Mouse (Mus musculus): Measurements from ENCODE around the gene Atp5s. TPM values are rescaled to one million over a fixed set of nuclear protein-coding genes. Genes with fewer than 3 reads are reported as not detected.

Atp5s gene
- polyA plus RNA-seq, 1 experiment from 2014 or later, result 21.2 TPM

- no peaks in the 10 kb centered on the region for H3K9me3 ChIP-seq
- 37% methylated on average over 10 of the region's 10 CpGs for WGBS
- no peaks in the 10 kb centered on the region for H3K36me3 ChIP-seq
- H3K27me3 ChIP-seq (ENCODE audit: insufficient read depth, poor library complexity, severe bottlenecking), result no peaks in the 10 kb centered on the region
- H3K27ac ChIP-seq, result peak overlapping the region; percentile 64
- H3K4me3 ChIP-seq, result peak overlapping the region; percentile 24
- peak; percentile 52 for DNase-seq (ENCODE audit: low spot score)
- H3K4me1 ChIP-seq (replicated peaks), result peaks cover 11% of the 10 kb centered on the region; the same call in 1 of the 2 replicates
These were observed 27.2 kb downstream of the Atp5s start for GRCm38 (mm10) chr12:69751864-69752341.

GRCm38 (mm10) chr12:69753936-69754335 lies 29.2 kb downstream of the Atp5s start:
- Histone ChIP-seq H3K4me1 (replicated peaks) (peaks cover 25% of the 10 kb centered on the region), H3K4me3 (no peak overlapping the region), H3K27ac (peak overlapping the region; percentile 40; the same call in 1 of the 2 replicates), H3K36me3 (no peaks in the 10 kb centered on the region), H3K9me3 (no peaks in the 10 kb centered on the region), H3K27me3 (ENCODE audit: insufficient read depth, poor library complexity, severe bottlenecking) (no peaks in the 10 kb centered on the region)
- 85% methylated on average over 5 of the region's 5 CpGs for WGBS
- no peak for DNase-seq (ENCODE audit: low spot score)

- Histone ChIP-seq H3K27me3 (ENCODE audit: insufficient read depth, poor library complexity, severe bottlenecking) (no peaks in the 10 kb centered on the region), H3K27ac (no peak overlapping the region), H3K36me3 (no peaks in the 10 kb centered on the region), H3K4me3 (no peak overlapping the region), H3K4me1 (replicated peaks) (peaks cover 31% of the 10 kb centered on the region), H3K9me3 (no peaks in the 10 kb centered on the region)
- no peak for DNase-seq (ENCODE audit: low spot score)
- WGBS, result 80% methylated on average over 5 of the region's 5 CpGs
These were observed 31.3 kb downstream of the Atp5s start for GRCm38 (mm10) chr12:69756015-69756414.

GRCm38 (mm10) chr12:69757418-69758141 lies 32.8 kb downstream of the Atp5s start:
- H3K4me1 ChIP-seq (replicated peaks), result peaks cover 20% of the 10 kb centered on the region
- peak overlapping the region; percentile 65 for H3K27ac ChIP-seq
- no peaks in the 10 kb centered on the region for H3K9me3 ChIP-seq
- peak overlapping the region; percentile 44 for H3K4me3 ChIP-seq
- H3K36me3 ChIP-seq, result no peaks in the 10 kb centered on the region
- WGBS, result 16% methylated on average over 22 of the region's 22 CpGs
- no peaks in the 10 kb centered on the region for H3K27me3 ChIP-seq (ENCODE audit: insufficient read depth, poor library complexity, severe bottlenecking)
- DNase-seq (ENCODE audit: low spot score), result peak; percentile 77

- DNase-seq (ENCODE audit: low spot score), result peak; percentile 47
- H3K4me3 ChIP-seq, result peak overlapping the region; percentile 44
- H3K4me1 ChIP-seq (replicated peaks), result peaks cover 20% of the 10 kb centered on the region
- H3K9me3 ChIP-seq, result no peaks in the 10 kb centered on the region
- peak overlapping the region; percentile 83 for H3K27ac ChIP-seq
- no peaks in the 10 kb centered on the region for H3K36me3 ChIP-seq
- no peaks in the 10 kb centered on the region for H3K27me3 ChIP-seq (ENCODE audit: insufficient read depth, poor library complexity, severe bottlenecking)
- 9% methylated on average over 22 of the region's 22 CpGs for WGBS
These were observed 33.8 kb downstream of the Atp5s start for GRCm38 (mm10) chr12:69758221-69759185.

GRCm38 (mm10) chr12:69759267-69759885 lies 34.6 kb downstream of the Atp5s start:
- peak; percentile 11 for DNase-seq (ENCODE audit: low spot score)
- peaks cover 20% of the 10 kb centered on the region for H3K4me1 ChIP-seq (replicated peaks)
- H3K27me3 ChIP-seq (ENCODE audit: insufficient read depth, poor library complexity, severe bottlenecking), result no peaks in the 10 kb centered on the region
- peak overlapping the region; percentile 83 for H3K27ac ChIP-seq
- H3K4me3 ChIP-seq, result peak overlapping the region; percentile 44; the same call in 1 of the 2 replicates
- WGBS, result 51% methylated on average over 7 of the region's 7 CpGs
- H3K36me3 ChIP-seq, result no peaks in the 10 kb centered on the region
- no peaks in the 10 kb centered on the region for H3K9me3 ChIP-seq

GRCm38 (mm10) chr12:69760014-69760413 lies 35.3 kb downstream of the Atp5s start:
- H3K4me1 ChIP-seq (replicated peaks), result peaks cover 20% of the 10 kb centered on the region
- no peaks in the 10 kb centered on the region for H3K27me3 ChIP-seq (ENCODE audit: insufficient read depth, poor library complexity, severe bottlenecking)
- peak overlapping the region; percentile 56 for H3K27ac ChIP-seq
- H3K36me3 ChIP-seq, result no peaks in the 10 kb centered on the region
- H3K4me3 ChIP-seq, result no peak overlapping the region
- no peaks in the 10 kb centered on the region for H3K9me3 ChIP-seq
- no peak for DNase-seq (ENCODE audit: low spot score)
- 77% methylated on average over 6 of the region's 6 CpGs for WGBS

GRCm38 (mm10) chr12:69760743-69761406 lies 36.1 kb downstream of the Atp5s start:
- 93% methylated on average over 20 of the region's 20 CpGs for WGBS
- no peak overlapping the region for H3K27ac ChIP-seq
- DNase-seq (ENCODE audit: low spot score), result no peak

GRCm38 (mm10) chr12:69761603-69762002 lies 36.9 kb downstream of the Atp5s start:
- H3K4me3 ChIP-seq, result no peak overlapping the region
- no peaks in the 10 kb centered on the region for H3K27me3 ChIP-seq (ENCODE audit: insufficient read depth, poor library complexity, severe bottlenecking)
- H3K4me1 ChIP-seq (replicated peaks), result peaks cover 29% of the 10 kb centered on the region
- WGBS, result 73% methylated on average over 2 of the region's 2 CpGs
- no peak overlapping the region for H3K27ac ChIP-seq
- no peak for DNase-seq (ENCODE audit: low spot score)
- H3K36me3 ChIP-seq, result no peaks in the 10 kb centered on the region
- H3K9me3 ChIP-seq, result no peaks in the 10 kb centered on the region

More at GRCm38 (mm10) chr12:69760743-69761406, 36.1 kb downstream of the Atp5s start:
- H3K9me3 ChIP-seq, result no peaks in the 10 kb centered on the region
- H3K36me3 ChIP-seq, result no peaks in the 10 kb centered on the region
- no peak overlapping the region for H3K4me3 ChIP-seq
- H3K4me1 ChIP-seq (replicated peaks), result peaks cover 25% of the 10 kb centered on the region
- no peaks in the 10 kb centered on the region for H3K27me3 ChIP-seq (ENCODE audit: insufficient read depth, poor library complexity, severe bottlenecking)

- WGBS, result 84% methylated on average over 9 of the region's 9 CpGs
- H3K9me3 ChIP-seq, result no peaks in the 10 kb centered on the region
- H3K27ac ChIP-seq, result no peak overlapping the region
- no peak for DNase-seq (ENCODE audit: low spot score)
- H3K4me3 ChIP-seq, result no peak overlapping the region
- no peaks in the 10 kb centered on the region for H3K27me3 ChIP-seq (ENCODE audit: insufficient read depth, poor library complexity, severe bottlenecking)
- peaks cover 17% of the 10 kb centered on the region for H3K4me1 ChIP-seq (replicated peaks)
- no peaks in the 10 kb centered on the region for H3K36me3 ChIP-seq
These were observed 40.8 kb downstream of the Atp5s start for GRCm38 (mm10) chr12:69765543-69765942.

GRCm38 (mm10) chr12:69766185-69766904 lies 41.6 kb downstream of the Atp5s start:
- H3K36me3 ChIP-seq, result no peaks in the 10 kb centered on the region
- H3K4me1 ChIP-seq (replicated peaks), result peaks cover 17% of the 10 kb centered on the region
- no peaks in the 10 kb centered on the region for H3K27me3 ChIP-seq (ENCODE audit: insufficient read depth, poor library complexity, severe bottlenecking)
- no peak for DNase-seq (ENCODE audit: low spot score)
- no peaks in the 10 kb centered on the region for H3K9me3 ChIP-seq
- H3K4me3 ChIP-seq, result no peak overlapping the region
- no peak overlapping the region for H3K27ac ChIP-seq
- WGBS, result 86% methylated on average over 10 of the region's 10 CpGs

Data from hindbrain, embryonic 10.5 days (tissue).